In the genomic region with DNA sequence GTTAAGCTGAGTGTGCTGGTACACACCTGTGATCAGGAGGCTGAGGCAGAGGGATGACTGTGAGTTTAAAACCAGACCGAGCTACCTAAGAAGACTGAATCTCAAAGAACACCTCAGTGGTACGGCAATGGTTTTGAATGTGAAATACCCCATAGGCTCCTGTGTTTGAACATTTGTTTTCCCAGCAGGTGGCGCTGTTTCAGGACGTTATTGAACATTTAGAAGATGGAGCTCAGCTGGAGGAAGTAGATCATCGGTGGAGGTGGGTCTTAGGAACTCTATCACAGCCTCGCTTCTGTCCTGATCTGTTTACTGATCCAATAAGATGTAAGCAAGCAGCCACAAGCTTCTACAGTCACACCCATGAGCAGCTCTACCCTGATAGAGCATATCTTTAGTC, we compare ENCODE assay signal across 19 mouse cellular contexts. TPM values are rescaled to one million over a fixed set of nuclear protein-coding genes. Genes with fewer than 3 reads are reported as not detected.
DNase-seq lines count a peak whose midpoint lies in the region; TF ChIP-seq lines count a peak whose summit lies in the region.
"Had no signal": no experiment of that assay in that cellular context is flagged by ENCODE, and none has a peak within 500 bp of the region (broad histone marks: within the 10 kb centered on the region; RNA-seq: fewer than 3 reads in every experiment).

No protein-coding gene starts in this region.

- in situ Hi-C loops in CH12.LX (cut with MboI; ENCODE audit: low pct_ligation_motif_present, low pct_unique_long_range_greater_than_20kb, low sequenced_read_pairs): no loop called here

- no peak; the same call in none of the 2 replicates for TF ChIP-seq RAD21 in CH12.LX (IDR thresholded peaks at IDR 0.05; ENCODE audit: low read depth, low read length)

- TF ChIP-seq EP300 in CH12.LX (IDR thresholded peaks at IDR 0.05; ENCODE audit: low read length): no peak

- TF ChIP-seq CTCF in left cerebral cortex, adult 2 months (IDR thresholded peaks at IDR 0.05): peak; percentile 2; the same call in 1 of the 2 replicates
- TF ChIP-seq CTCF in CH12.LX (conservative IDR thresholded peaks at IDR 0.05 in 1 of 2, IDR thresholded peaks at IDR 0.05 in 1 of 2; ENCODE audit: low read depth in 2 of 2, low read length in 2 of 2): peak in 1 of 2 experiments; percentile 37; a peak in 2 of 4 replicates

- H3K27me3 ChIP-seq in CH12.LX (replicated peaks): no peaks in the 10 kb centered on the region
- H3K27me3 ChIP-seq: hindbrain, embryonic 12.5 days; midbrain, embryonic 13.5 days had no signal

- intact Hi-C loops in left cerebral cortex, adult 2 months (cut with DNase I): no loop called here
- intact Hi-C loops in left cerebral cortex, postnatal 14 days (cut with DNase I): no loop called here

- TF ChIP-seq POLR2A in CH12.LX (IDR thresholded peaks at IDR 0.05; ENCODE audit: low read depth, low read length): no peak

- H3K4me3 ChIP-seq in left cerebral cortex, adult 2 months: no peak overlapping the region
- H3K4me3 ChIP-seq in CH12.LX (replicated peaks in 1 of 3; ENCODE audit: low read depth in 2 of 3, low read length in 2 of 3, poor library complexity in 1 of 3): no peak overlapping the region
- H3K4me3 ChIP-seq: erythroblast, embryonic 14.5 days; hindbrain, embryonic 12.5 days; midbrain, embryonic 13.5 days had no signal

- peaks cover 0 to 15% of the 10 kb centered on the region in 2 experiments; a peak in 2 of 4 replicates for H3K4me1 ChIP-seq in CH12.LX (ENCODE audit: control insufficient read depth in 1 of 2, insufficient read depth in 2 of 2)
- H3K4me1 ChIP-seq: hindbrain, embryonic 12.5 days; midbrain, embryonic 13.5 days had no signal

- H3K4me2 ChIP-seq in CH12.LX (ENCODE audit: insufficient read depth, low read depth, poor library complexity, severe bottlenecking): no peak overlapping the region
- H3K4me2 ChIP-seq: hindbrain, embryonic 12.5 days; midbrain, embryonic 13.5 days had no signal

- H3K27ac ChIP-seq in left cerebral cortex, adult 2 months: no peak overlapping the region
- H3K27ac ChIP-seq in CH12.LX (ENCODE audit: insufficient read depth, low read depth): no peak overlapping the region
- H3K27ac ChIP-seq: hindbrain, embryonic 12.5 days; midbrain, embryonic 13.5 days had no signal

- no peaks in the 10 kb centered on the region for H3K36me3 ChIP-seq in CH12.LX (replicated peaks in 1 of 2; ENCODE audit: control insufficient read depth in 1 of 2, insufficient read depth in 1 of 2, low read length in 1 of 2)
- H3K36me3 ChIP-seq: hindbrain, embryonic 12.5 days; midbrain, embryonic 13.5 days had no signal

- no peak for DNase-seq in left cerebral cortex, adult 2 months (ENCODE audit: extremely low spot score in 1 of 2, low spot score in 2 of 2)
- DNase-seq in left cerebral cortex, postnatal 14 days (ENCODE audit: low spot score in 2 of 2): no peak
- peak; percentile 24 for DNase-seq in A20 (ENCODE audit: low read depth, low spot score)
- peak; percentile 26 for DNase-seq in CH12.LX (ENCODE audit: extremely low read depth)
- peak; percentile 51 for DNase-seq in induced T-regulatory cell, adult 2 months (ENCODE audit: low read depth)
- no peak for DNase-seq in retina, postnatal 1 day
- no peak for DNase-seq in spleen, postnatal 36 days (ENCODE audit: low spot score in 2 of 2)
- DNase-seq: adrenal gland, adult 2 months; cerebellum, adult 8-10 months; forebrain, postnatal 0 days; gastrocnemius, postnatal 10 days; kidney, adult 8-10 months; lung, postnatal 14 days; right cerebral cortex, postnatal 25 days had no signal

- peaks cover 6% of the 10 kb centered on the region for H3K9me3 ChIP-seq in CH12.LX (replicated peaks; ENCODE audit: low read length)

- dilution Hi-C loops in CH12.LX (cut with MboI; ENCODE audit: extremely low pct_ligation_motif_present, extremely low pct_unique_long_range_greater_than_20kb, low sequenced_read_pairs): no loop called here

- H3K9ac ChIP-seq in CH12.LX (ENCODE audit: insufficient read depth, low read depth): no peak overlapping the region
- H3K9ac ChIP-seq: forebrain, postnatal 0 days; hindbrain, embryonic 12.5 days; midbrain, embryonic 13.5 days had no signal

- no peaks in the 10 kb centered on the region for H3K79me2 ChIP-seq in CH12.LX (replicated peaks; ENCODE audit: control insufficient read depth, extremely low read depth, insufficient read depth, poor library complexity, severe bottlenecking)

TF ChIP-seq in CH12.LX, 34 proteins besides CTCF, POLR2A, EP300 and RAD21:
- TF ChIP-seq SMC3 (IDR thresholded peaks at IDR 0.05; ENCODE audit: low read depth, low read length) (peak; percentile 26; the same call in 1 of the 2 replicates), JUN (IDR thresholded peaks at IDR 0.05; ENCODE audit: insufficient read depth, low read depth, low read length) (no peak), USF2 (conservative IDR thresholded peaks at IDR 0.05; ENCODE audit: low read depth, low read length) (no peak)
TF ChIP-seq in CH12.LX: peak in this region for 1.

RNA-seq across cellular contexts. Expression of a gene that starts 28.3 kb away (rescaled TPM):
- total RNA-seq in left cerebral cortex, adult 2 months (2021): 1 to 10 TPM; 1.3 to 3.6 TPM
- total RNA-seq in left cerebral cortex, postnatal 14 days (2021): 1 to 10 TPM in 1 of 2 experiments, under 1 TPM in 1; 0.79 to 1.2 TPM
- total RNA-seq in CH12.LX (2012; rRNA removed): 0.34 TPM in 1 of 2 replicates, not detected in the other
- total RNA-seq in CH12.LX (2014; rRNA removed): not detected in 2 replicates
- 0.49 TPM in 1 of 2 replicates, not detected in the other for polyA plus RNA-seq in CH12.LX (2012; ENCODE audit: insufficient read length, low read depth)
- total RNA-seq: adrenal gland, adult 2 months; gastrocnemius, postnatal 10 days had no signal
- polyA plus RNA-seq: adrenal gland, adult 2 months; erythroblast, embryonic 14.5 days; heart, embryonic 14.5 days; stomach, embryonic 14.5 days had no signal

Comparison
In these comparisons a context has a peak if more than half of its experiments do, and no peak if none do; other contexts are left out.
1. DNase-seq: peak in A20 (single experiment), CH12.LX (single experiment) and induced T-regulatory cell, adult 2 months (single experiment); none in left cerebral cortex, adult 2 months (0 of 2), left cerebral cortex, postnatal 14 days (0 of 2), retina, postnatal 1 day (single experiment) and spleen, postnatal 36 days (0 of 2).